Mouse (Mus musculus) CH12F3 (cell line): ENCODE data around the gene Gm49383.

ENCODE experiments used
- in situ Hi-C: fragments of 300-500 bp; cut with MboI; formaldehyde crosslinking; loops from 2 replicates; pipeline ENCODE4 v1.14.3; 2020; ENCODE audit warnings: low sequenced_read_pairs

Gm49383 gene

GRCm38 (mm10) chr12:69204052-69204833, 7.3 kb upstream of the Gm49383 start, which contains the start of gene Gm49384:
Gene Gm49384, minus strand, starts transcription at chr12:69204267.
- in situ Hi-C loops: loop anchor here (25.0 kb wide), 1 partner anchor 483 kb away; the partner anchor contains the start of gene Sos2

- in situ Hi-C loops: no loop called here
Measured at GRCm38 (mm10) chr12:69198985-69199384, 2.1 kb upstream of the Gm49383 start.

GRCm38 (mm10) chr12:69198164-69198535, 1.2 kb upstream of the Gm49383 start, which contains the start of gene Dnaaf2:
Gene Dnaaf2, minus strand, starts transcription at chr12:69198429.
- in situ Hi-C loops: no loop called here

GRCm38 (mm10) chr12:69197378-69198163, 667 bp upstream of the Gm49383 start:
- in situ Hi-C loops: no loop called here

- in situ Hi-C loops: no loop called here
Measured at GRCm38 (mm10) chr12:69192637-69193036, 4.3 kb downstream of the Gm49383 start.

GRCm38 (mm10) chr12:69191396-69191795, 5.5 kb downstream of the Gm49383 start:
- in situ Hi-C loops: no loop called here

GRCm38 (mm10) chr12:69190522-69190921, 6.4 kb downstream of the Gm49383 start:
- in situ Hi-C loops: no loop called here

- in situ Hi-C loops: no loop called here
Measured at GRCm38 (mm10) chr12:69190074-69190473, 6.8 kb downstream of the Gm49383 start.

- in situ Hi-C loops: no loop called here
Measured at GRCm38 (mm10) chr12:69186811-69187471, 10.0 kb downstream of the Gm49383 start.

- in situ Hi-C loops: no loop called here
Measured at GRCm38 (mm10) chr12:69185371-69185770, 11.5 kb downstream of the Gm49383 start.

- in situ Hi-C loops: no loop called here
Measured at GRCm38 (mm10) chr12:69184342-69185295, 12.3 kb downstream of the Gm49383 start.

GRCm38 (mm10) chr12:69183583-69184308, 13.2 kb downstream of the Gm49383 start, which contains the start of the genes Rpl36al and Mgat2:
Gene Rpl36al, minus strand, starts transcription at chr12:69184083.
Gene Mgat2, plus strand, starts transcription at chr12:69184157.
- in situ Hi-C loops: no loop called here

- in situ Hi-C loops: no loop called here
Measured at GRCm38 (mm10) chr12:69181800-69182199, 15.1 kb downstream of the Gm49383 start.

- in situ Hi-C loops: no loop called here
Measured at GRCm38 (mm10) chr12:69179371-69179770, 17.5 kb downstream of the Gm49383 start.

- in situ Hi-C loops: no loop called here
Measured at GRCm38 (mm10) chr12:69177526-69177925, 19.4 kb downstream of the Gm49383 start.

GRCm38 (mm10) chr12:69175975-69176374, 20.9 kb downstream of the Gm49383 start:
- in situ Hi-C loops: no loop called here

- in situ Hi-C loops: no loop called here
Measured at GRCm38 (mm10) chr12:69171307-69171706, 25.6 kb downstream of the Gm49383 start.

GRCm38 (mm10) chr12:69168461-69169106, 28.3 kb downstream of the Gm49383 start, which contains the start of gene Lrr1:
Gene Lrr1, plus strand, starts transcription at chr12:69168814.
- in situ Hi-C loops: no loop called here
